Mouse (Mus musculus) left cerebral cortex, postnatal 10 days (tissue): ENCODE measurements around the gene Zfr2. TPM values are rescaled to one million over a fixed set of nuclear protein-coding genes. Genes with fewer than 3 reads are reported as not detected.
A peak's percentile ranks its signal among the peaks of the same experiment; 100 is the strongest.

Experiments
- DNase-seq, 2 experiments: peaks; one replicate each; pipeline ENCODE4 v3.0.0; 2021 to 2022; ENCODE audit warnings: low spot score in 2 of 2, mixed read lengths in 1 of 2; ENCODE audit errors: extremely low spot score in 1 of 2
- intact Hi-C: fragments of 180-260 bp; cut with DNase I; formaldehyde crosslinking; loops from one replicate; pipeline ENCODE4 v1.15.1; 2025
- total RNA-seq, 2 experiments: library from RNA; stranded (reverse); gene quantifications; 2 replicates each; pipeline ENCODE4 v1.2.3; 2021

Zfr2 gene
- total RNA-seq = 10 to 100 TPM; 62.2 to 63.5 TPM

- peak; percentile 92 to 95 for DNase-seq
- intact Hi-C loops = no loop called here
Observed at GRCm38 (mm10) chr10:81232580-81233225, at the start of gene Zfr2. Zfr2 (plus strand) TSS chr10:81233155.

GRCm38 (mm10) chr10:81183805-81184204 is 49.1 kb upstream of the Zfr2 start, which contains the start of gene 4930442H23Rik:
4930442H23Rik (minus strand) TSS chr10:81183849.
- intact Hi-C loops = no loop called here
- DNase-seq = no peak

GRCm38 (mm10) chr10:81184765-81185164 is 48.2 kb upstream of the Zfr2 start:
- intact Hi-C loops = no loop called here
- DNase-seq = no peak

GRCm38 (mm10) chr10:81187161-81187560 is 45.8 kb upstream of the Zfr2 start:
- DNase-seq = no peak
- intact Hi-C loops = no loop called here

GRCm38 (mm10) chr10:81189821-81190220 is 43.1 kb upstream of the Zfr2 start:
- intact Hi-C loops = no loop called here
- no peak for DNase-seq

GRCm38 (mm10) chr10:81190236-81190911 is 42.6 kb upstream of the Zfr2 start:
- intact Hi-C loops = no loop called here

GRCm38 (mm10) chr10:81190912-81191321 is 42.0 kb upstream of the Zfr2 start:
- intact Hi-C loops = no loop called here
- DNase-seq = no peak

More at GRCm38 (mm10) chr10:81190236-81190911, 42.6 kb upstream of the Zfr2 start:
- no peak for DNase-seq

GRCm38 (mm10) chr10:81191342-81191982 is 41.5 kb upstream of the Zfr2 start:
- DNase-seq = no peak
- intact Hi-C loops = no loop called here

- intact Hi-C loops = no loop called here
- DNase-seq = peak; percentile 83 to 90
Observed at GRCm38 (mm10) chr10:81192270-81192967, 40.5 kb upstream of the Zfr2 start.

GRCm38 (mm10) chr10:81192968-81193501 is 39.9 kb upstream of the Zfr2 start:
- no peak for DNase-seq
- intact Hi-C loops = no loop called here

- intact Hi-C loops = no loop called here
- peak in 1 of 2 experiments; percentile 76 for DNase-seq
Observed at GRCm38 (mm10) chr10:81193991-81194774, 38.8 kb upstream of the Zfr2 start.

GRCm38 (mm10) chr10:81195300-81195699 is 37.7 kb upstream of the Zfr2 start:
- intact Hi-C loops = loop anchor here (5.0 kb wide), 1 partner anchor 152 kb away; no protein-coding TSS in a partner anchor

GRCm38 (mm10) chr10:81196470-81197065 is 36.4 kb upstream of the Zfr2 start:
- DNase-seq = no peak
- intact Hi-C loops = loop anchor here (5.0 kb wide), 1 partner anchor 151 kb away; no protein-coding TSS in a partner anchor

More at GRCm38 (mm10) chr10:81195300-81195699, 37.7 kb upstream of the Zfr2 start:
- DNase-seq = no peak

GRCm38 (mm10) chr10:81197305-81197704 is 35.6 kb upstream of the Zfr2 start:
- intact Hi-C loops = loop anchor here (5.0 kb wide), 1 partner anchor 150 kb away; no protein-coding TSS in a partner anchor

GRCm38 (mm10) chr10:81198230-81198629 is 34.7 kb upstream of the Zfr2 start:
- DNase-seq = no peak
- intact Hi-C loops = loop anchor here (5.0 kb wide), 1 partner anchor 149 kb away; no protein-coding TSS in a partner anchor

More at GRCm38 (mm10) chr10:81197305-81197704, 35.6 kb upstream of the Zfr2 start:
- no peak for DNase-seq

- intact Hi-C loops = loop anchor here (5.0 kb wide), 1 partner anchor 148 kb away; no protein-coding TSS in a partner anchor
- DNase-seq = no peak
Observed at GRCm38 (mm10) chr10:81198990-81199389, 34.0 kb upstream of the Zfr2 start.

GRCm38 (mm10) chr10:81200141-81200540 is 32.8 kb upstream of the Zfr2 start:
- intact Hi-C loops = loop anchor here (10.0 kb wide), 1 partner anchor 255 kb away; the partner anchor contains the start of gene Nfic
- no peak for DNase-seq
